Mouse (Mus musculus): ENCODE results near the gene Ophn1.

- TF ChIP-seq GATA1 (IDR thresholded peaks at IDR 0.05; ENCODE audit: borderline replicate concordance, low read length) (no peak), FLI1 (IDR thresholded peaks at IDR 0.05; ENCODE audit: low read length) (no peak)
Observed at GRCm38 (mm10) chrX:98872064-98872463, 18.8 kb downstream of the Ophn1 start.
